Mouse (Mus musculus) testis, postnatal 10 days (tissue): ENCODE results near the gene Gcc1.

ENCODE experiments used
- DNase-seq: peaks from one replicate; pipeline ENCODE4 v3.0.0; 2021; ENCODE audit warnings: low spot score

The Gcc1 gene

DNA sequence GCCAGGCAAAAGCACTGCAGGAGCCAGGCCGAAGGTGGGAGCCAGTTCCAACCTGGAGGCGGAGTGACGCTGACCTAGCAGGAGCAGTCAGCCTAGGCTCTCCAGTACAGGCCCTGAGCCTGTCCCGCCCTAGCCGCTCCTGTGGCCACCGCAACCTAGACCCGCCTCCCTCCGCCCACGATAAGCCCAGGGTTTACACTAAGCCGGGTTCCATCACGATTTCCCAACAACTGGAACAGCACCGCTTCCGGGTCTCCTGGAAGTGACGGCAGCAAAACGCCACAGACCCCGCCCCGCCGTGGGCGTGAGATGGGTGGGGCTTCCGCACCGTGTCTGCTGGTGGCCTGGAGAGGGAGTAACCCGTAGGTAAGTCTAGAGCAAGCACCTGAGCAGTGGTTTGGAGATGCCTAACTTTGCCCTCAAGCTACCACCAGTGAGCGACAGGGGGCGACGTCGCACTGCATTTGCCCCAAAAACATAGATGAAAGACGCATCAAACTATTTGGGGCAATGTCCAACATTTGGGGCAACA, 6.7 kb downstream of the Gcc1 start:
- DNase-seq: peak; percentile 98

GRCm38 (mm10) chr6:28420865-28421264, 7.3 kb downstream of the Gcc1 start:
- DNase-seq: no peak

DNA sequence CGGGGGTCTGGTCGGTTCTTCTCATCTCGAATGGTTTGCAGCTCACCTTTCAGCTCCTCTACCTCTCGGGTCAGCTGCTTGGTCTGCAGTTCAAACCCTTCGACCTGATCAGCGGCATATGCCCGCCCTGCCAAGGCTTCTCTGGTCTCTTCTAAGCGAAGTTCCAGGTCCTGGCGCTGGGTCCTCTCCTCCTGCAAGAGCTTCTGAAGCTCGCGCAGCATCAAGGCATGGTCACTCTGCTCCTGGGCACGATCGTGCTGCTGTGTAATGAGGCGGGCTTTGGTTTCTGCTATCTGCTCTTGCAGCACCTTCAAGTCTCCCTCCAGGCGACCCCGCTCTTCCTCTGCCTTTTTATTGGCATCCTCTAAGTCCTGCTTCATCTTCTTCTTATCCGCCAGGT, 7.8 kb downstream of the Gcc1 start:
- DNase-seq: no peak

DNA sequence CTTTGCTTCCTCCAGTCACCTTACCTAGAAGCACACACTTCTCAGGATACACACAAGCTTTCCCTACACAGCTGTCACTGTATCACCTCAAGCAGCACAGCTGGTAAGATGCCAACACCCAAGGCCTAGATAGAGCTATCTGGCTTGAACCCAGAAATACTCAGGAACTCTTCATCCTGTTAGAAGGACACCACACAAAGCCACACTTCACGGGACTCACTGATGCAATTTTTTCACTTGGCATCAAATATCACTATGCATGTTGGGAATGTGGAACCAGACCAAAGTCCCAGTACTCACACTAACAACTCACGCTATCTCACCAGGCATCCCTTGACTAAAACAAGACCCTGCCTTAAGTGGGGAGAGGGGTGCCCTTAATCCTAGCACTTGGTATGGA, 8.5 kb downstream of the Gcc1 start:
- DNase-seq: no peak

GRCm38 (mm10) chr6:28418449-28418848, 9.7 kb downstream of the Gcc1 start:
- DNase-seq: peak; percentile 91

- DNase-seq: no peak
These were observed 11.2 kb downstream of the Gcc1 start for GRCm38 (mm10) chr6:28416981-28417380.

- no peak for DNase-seq
These were observed 17.0 kb downstream of the Gcc1 start for GRCm38 (mm10) chr6:28411236-28411635.

- no peak for DNase-seq
These were observed 18.1 kb downstream of the Gcc1 start for GRCm38 (mm10) chr6:28410053-28410452.

GRCm38 (mm10) chr6:28399791-28400190, 28.4 kb downstream of the Gcc1 start:
- no peak for DNase-seq

DNA sequence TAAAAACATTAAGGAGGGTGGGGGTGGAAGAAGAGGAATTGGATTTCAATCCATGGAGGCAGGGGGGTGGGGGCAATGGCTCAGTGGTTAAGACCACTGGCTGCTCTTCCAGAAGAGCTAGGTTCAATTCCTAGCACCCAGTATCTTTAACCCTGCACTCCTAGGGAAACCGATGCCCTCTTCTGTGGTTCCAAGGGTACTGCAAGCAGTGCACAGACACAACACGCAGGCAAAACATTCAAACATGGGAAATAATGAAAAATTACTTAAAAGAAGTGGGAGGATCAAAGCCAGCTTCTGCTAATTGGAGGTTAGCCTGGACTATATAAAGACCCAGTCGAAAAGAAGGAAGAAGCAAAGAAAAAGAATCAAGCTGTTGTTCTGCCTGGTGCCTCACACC, 29.5 kb downstream of the Gcc1 start:
- DNase-seq: no peak

GRCm38 (mm10) chr6:28397681-28398203, 30.4 kb downstream of the Gcc1 start, which contains the start of gene Zfp800:
Gene Zfp800, minus strand, starts transcription at chr6:28398005.
- no peak for DNase-seq

DNA sequence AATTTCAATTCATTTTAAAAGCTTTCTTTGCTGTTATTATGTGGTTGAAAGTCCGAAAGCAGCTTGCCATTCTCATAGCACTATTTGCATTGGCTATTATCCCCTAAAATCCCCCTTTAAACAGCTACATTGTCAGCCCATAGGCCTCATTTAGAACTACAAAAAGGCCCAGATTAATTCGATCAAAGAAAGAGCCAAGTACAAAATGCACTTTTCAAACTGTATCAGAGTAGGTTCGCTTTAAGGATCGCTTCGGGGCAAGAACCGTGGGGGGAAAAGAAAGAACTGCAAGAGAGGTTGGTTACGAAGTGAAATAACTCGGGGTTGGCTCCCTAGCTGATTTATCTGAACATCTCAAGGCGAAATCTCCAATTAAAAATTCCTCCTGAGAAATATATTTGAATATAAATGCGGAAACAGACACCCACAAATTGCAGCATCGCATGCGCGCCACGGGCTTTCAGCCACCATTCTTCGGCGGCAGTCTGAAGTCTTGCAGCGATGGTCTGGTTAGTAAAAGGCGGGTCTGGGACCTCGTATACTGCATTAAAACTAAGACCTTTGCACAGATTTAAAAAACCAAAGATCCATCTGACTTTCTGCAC, 31.2 kb downstream of the Gcc1 start:
- DNase-seq: no peak

- no peak for DNase-seq
These were observed 31.9 kb downstream of the Gcc1 start for GRCm38 (mm10) chr6:28396051-28396852.

DNA sequence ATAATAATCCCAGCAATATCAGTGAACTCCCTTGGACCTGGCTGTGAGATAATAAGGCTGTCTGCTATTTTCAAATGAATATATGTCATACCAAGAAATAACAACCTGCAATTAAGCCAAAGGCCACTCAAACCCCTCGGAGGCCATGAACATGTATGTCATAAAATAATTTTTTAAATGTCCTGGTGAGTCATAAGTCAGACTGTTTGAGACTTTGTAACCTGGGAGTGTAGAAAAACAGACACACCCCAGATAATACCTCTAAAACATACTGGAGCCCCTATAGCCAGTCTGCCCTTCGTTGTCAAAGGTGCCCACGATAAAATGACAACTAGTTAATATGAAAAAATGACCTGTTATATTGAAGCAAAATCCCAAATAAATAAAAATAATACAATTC, 39.2 kb downstream of the Gcc1 start:
- DNase-seq: no peak

GRCm38 (mm10) chr6:28385169-28385568, 43.0 kb downstream of the Gcc1 start:
- no peak for DNase-seq

DNA sequence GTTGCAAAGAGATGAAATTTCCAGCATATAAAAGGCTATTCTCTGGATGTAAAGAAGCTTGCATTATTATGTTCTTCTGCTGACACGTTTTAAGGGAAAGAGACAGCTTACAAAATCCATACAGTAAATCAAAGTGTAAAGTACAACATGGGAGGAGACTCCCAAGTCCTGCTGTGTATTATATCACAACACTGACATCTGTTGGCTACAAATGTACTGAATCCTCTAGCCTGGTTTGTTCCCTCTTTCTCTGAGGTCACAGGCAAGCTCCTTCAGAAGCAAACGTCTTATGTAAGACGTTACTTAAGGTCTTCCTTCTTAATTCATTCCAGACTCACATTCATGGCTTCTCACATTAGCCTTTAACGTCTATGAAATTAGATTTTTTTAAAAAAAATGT, 46.2 kb downstream of the Gcc1 start:
- DNase-seq: no peak

GRCm38 (mm10) chr6:28369966-28370683, 58.1 kb downstream of the Gcc1 start:
- DNase-seq: no peak

- no peak for DNase-seq
These were observed 60.6 kb downstream of the Gcc1 start for GRCm38 (mm10) chr6:28367575-28367974.
